Mouse (Mus musculus) spleen, adult 2 months (tissue): ENCODE results near the gene Miga1. TPM values are rescaled to one million over a fixed set of nuclear protein-coding genes. Genes with fewer than 3 reads are reported as not detected.

Experiments used
- DNase-seq, 2 experiments: peaks; one replicate each; pipeline versions ENCODE4 v3.0.0 to v3.0.0-alpha.2; 2012 to 2021; ENCODE audit warnings: low spot score in 2 of 2, low read depth in 1 of 2
- H3K27ac ChIP-seq: fragments of 200-500 bp; 2 replicates; pipeline ENCODE4 v1.5.1; 2012; ENCODE audit warnings: low read length, inconsistent platforms; ENCODE audit not compliant: insufficient read depth
- H3K27me3 ChIP-seq: fragments of 200-500 bp; 2 replicates; pipeline ENCODE4 v1.6.1; 2012; ENCODE audit warnings: mild to moderate bottlenecking, moderate library complexity, low read length, inconsistent platforms; ENCODE audit not compliant: control insufficient read depth, insufficient read depth
- H3K36me3 ChIP-seq: fragments of 200-500 bp; 2 replicates; pipeline ENCODE4 v1.6.1; 2012; ENCODE audit warnings: mild to moderate bottlenecking, low read length, inconsistent platforms; ENCODE audit not compliant: control insufficient read depth, insufficient read depth
- H3K4me1 ChIP-seq: fragments of 200-500 bp; 2 replicates; pipeline ENCODE4 v1.6.1; 2011; ENCODE audit warnings: inconsistent platforms; ENCODE audit not compliant: control insufficient read depth, insufficient read depth, insufficient read length
- H3K4me3 ChIP-seq: fragments of 200-500 bp; 2 replicates; pipeline ENCODE4 v1.5.1; 2011; ENCODE audit warnings: mild to moderate bottlenecking, inconsistent platforms; ENCODE audit not compliant: insufficient read depth, insufficient read length; ENCODE audit errors: extremely low read depth
- CTCF ChIP-seq: fragments of 200-500 bp; IDR thresholded peaks from 2 replicates; pipeline ENCODE4 v1.5.1; 2011; ENCODE audit warnings: mild to moderate bottlenecking, inconsistent platforms; ENCODE audit not compliant: insufficient read depth, insufficient read length, insufficient replicate concordance; ENCODE audit errors: extremely low read depth
- POLR2A ChIP-seq: fragments of 200-500 bp; IDR thresholded peaks from 2 replicates; pipeline ENCODE4 v1.6.1; 2011; ENCODE audit warnings: low read depth, low read length, inconsistent platforms
- WGBS: fragments of 180-500 bp; shearing (Covaris S2); methylation state at CpG from one replicate; pipeline ENCODE4 v1.1.7; 2018; 5-methylcytosine and 5-hydroxymethylcytosine counted together
- polyA plus RNA-seq: library from polyadenylated mRNA; depleted of rRNA; stranded (reverse); fragments of >200 nt; gene quantifications from 2 replicates; pipeline ENCODE4 v1.2.3, GENCODE M21; 2012

Miga1 gene
- polyA plus RNA-seq, 1 experiment: 4.6 TPM

DNA sequence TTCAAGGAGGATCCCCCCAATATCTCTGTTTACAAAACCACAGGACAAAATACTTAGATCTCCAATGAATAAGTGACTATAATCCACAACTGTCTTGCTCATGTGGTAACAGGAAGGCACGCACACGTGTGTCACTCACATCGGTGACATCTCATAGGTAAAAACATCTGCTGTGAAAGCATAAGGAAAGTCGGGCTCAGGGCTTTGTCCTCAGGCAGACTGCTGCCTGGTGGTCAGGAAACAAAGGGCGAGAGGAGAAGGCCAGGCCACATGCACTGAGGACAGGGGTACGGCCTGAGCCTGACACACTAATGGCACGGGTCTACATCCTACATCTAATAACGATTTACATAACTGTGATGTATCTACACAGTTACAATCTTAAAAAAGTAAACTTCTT lies 65.2 kb downstream of the Miga1 start:
- DNase-seq: no peak
- Histone ChIP-seq H3K4me1 (no peaks in the 10 kb centered on the region), H3K4me3 (no peak overlapping the region), H3K36me3 (peaks cover 4% of the 10 kb centered on the region), H3K27ac (no peak overlapping the region), H3K27me3 (no peaks in the 10 kb centered on the region)
- TF ChIP-seq POLR2A (no peak), CTCF (no peak)
- WGBS: 90% methylated on average over 8 of the region's 8 CpGs

DNA sequence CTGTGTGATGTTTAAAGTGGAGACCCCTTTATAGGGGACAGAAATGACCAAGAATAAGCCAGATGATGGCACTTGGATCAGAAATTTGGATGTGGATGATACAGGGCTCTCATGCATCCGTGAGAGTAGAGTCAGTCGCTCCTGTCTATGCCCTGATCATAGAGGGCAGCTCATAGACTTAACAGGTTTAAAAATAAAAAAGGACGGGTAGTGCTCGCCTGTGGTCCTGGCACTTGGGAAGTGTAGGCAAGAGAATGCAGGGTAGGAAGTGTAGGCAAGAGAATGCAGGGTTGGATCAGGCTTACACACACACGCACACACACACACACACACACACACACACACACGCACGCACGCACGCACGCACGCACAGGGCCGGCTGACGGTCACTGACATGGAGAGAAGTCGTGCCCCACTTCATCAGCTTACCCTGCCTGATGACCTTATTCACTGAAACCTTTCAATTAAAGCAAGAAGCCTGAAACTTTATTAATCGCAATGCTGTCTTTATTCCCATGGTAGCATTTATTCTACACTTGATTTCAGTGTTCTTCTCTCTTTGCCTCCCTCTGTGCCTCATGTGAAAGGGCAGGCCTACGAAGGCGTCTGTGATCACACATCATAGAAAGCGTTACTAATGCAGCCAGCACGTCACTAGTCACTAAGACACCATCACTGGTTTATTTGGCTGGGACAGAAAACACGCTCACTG lies 67.1 kb downstream of the Miga1 start:
- Histone ChIP-seq H3K4me1 (no peaks in the 10 kb centered on the region), H3K4me3 (no peak overlapping the region), H3K27ac (no peak overlapping the region), H3K36me3 (peaks cover 2% of the 10 kb centered on the region), H3K27me3 (no peaks in the 10 kb centered on the region)
- TF ChIP-seq CTCF: no peak
- no peak for TF ChIP-seq POLR2A
- DNase-seq: no peak
- 94% methylated on average over 20 of the region's 20 CpGs for WGBS

DNA sequence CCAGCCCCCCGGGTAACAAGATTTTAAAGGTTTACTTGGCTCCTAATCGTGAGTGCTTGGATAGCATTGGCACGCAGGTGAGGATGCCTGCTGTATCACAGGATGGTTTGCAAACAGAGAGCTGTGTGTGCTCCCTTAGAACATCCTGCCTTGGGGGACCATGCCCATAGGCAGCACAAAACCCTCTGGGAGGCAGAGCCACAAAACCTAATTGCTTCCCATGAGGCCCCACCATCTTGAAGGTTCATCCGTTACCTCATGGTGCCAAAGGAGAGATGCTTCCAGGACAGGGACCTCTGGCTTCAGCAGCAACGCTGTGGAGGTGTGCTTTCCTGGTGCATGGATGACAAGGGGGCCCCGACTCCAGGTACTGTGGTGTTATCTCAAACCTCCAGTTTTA lies 68.3 kb downstream of the Miga1 start:
- TF ChIP-seq CTCF (no peak), POLR2A (no peak)
- H3K27me3 ChIP-seq: no peaks in the 10 kb centered on the region
- H3K27ac ChIP-seq: no peak overlapping the region
- H3K36me3 ChIP-seq: peaks cover 2% of the 10 kb centered on the region
- no peak overlapping the region for H3K4me3 ChIP-seq
- no peak for DNase-seq
- WGBS: 91% methylated on average over 6 of the region's 6 CpGs
- no peaks in the 10 kb centered on the region for H3K4me1 ChIP-seq

DNA sequence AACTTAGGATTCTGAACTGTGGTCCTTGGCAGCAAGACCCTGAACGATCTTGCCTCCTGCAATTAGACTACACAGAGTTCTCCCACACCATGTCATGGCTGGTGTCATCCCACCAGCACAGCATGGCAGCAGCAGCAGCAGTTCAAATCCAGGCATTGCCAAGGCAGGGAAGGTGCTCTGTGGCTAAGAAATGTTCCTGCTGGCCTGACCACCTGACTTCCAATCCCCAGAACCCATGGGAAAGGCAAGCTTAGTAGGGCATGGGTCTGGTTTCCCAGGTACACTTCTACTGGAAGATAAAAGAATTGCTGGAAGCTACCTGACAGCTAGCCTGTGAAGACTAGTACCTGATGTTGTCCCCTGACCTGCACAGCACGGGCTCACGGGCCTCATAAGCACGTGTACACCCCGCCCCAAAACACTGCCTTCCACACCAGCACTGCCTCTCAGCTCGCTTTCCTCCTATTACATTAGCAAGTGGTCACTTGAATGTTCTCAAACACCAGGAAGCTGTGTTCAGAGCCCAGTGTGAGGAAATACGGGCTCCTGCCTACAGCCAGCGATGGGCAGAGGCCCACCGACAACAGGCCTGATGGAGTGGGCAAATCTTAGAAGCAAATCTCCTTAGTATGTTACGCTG lies 69.0 kb downstream of the Miga1 start:
- H3K4me3 ChIP-seq: no peak overlapping the region
- H3K4me1 ChIP-seq: no peaks in the 10 kb centered on the region
- WGBS: 93% methylated on average over 10 of the region's 10 CpGs
- H3K27me3 ChIP-seq: no peaks in the 10 kb centered on the region
- H3K36me3 ChIP-seq: peaks cover 2% of the 10 kb centered on the region
- TF ChIP-seq CTCF (no peak), POLR2A (no peak)
- no peak for DNase-seq
- no peak overlapping the region for H3K27ac ChIP-seq

DNA sequence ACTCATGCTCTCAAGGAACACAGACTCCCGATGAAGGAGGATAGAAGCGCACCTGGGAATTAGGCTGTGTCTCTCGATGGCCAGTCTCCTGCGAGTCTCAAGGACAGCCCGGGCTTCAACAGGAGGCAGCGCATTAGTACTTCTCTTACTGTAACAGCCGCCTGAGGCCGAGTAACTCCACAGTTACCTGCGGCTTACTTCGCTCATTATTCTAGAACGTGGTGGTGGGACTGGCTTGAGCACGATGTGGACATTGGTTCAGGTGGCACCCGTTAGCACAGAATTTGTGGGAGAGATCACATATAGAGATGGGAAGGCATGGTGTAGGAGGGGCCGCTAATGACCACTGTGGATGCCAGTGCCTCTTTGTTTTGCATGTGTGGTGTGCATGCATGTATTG lies 72.1 kb downstream of the Miga1 start:
- no peaks in the 10 kb centered on the region for H3K36me3 ChIP-seq
- H3K4me1 ChIP-seq: no peaks in the 10 kb centered on the region; the same call in 1 of the 2 replicates
- no peak for DNase-seq
- no peak overlapping the region for H3K4me3 ChIP-seq
- no peak overlapping the region for H3K27ac ChIP-seq
- 92% methylated on average over 14 of the region's 14 CpGs for WGBS
- H3K27me3 ChIP-seq: peaks cover 8% of the 10 kb centered on the region
- TF ChIP-seq CTCF (no peak), POLR2A (no peak)

DNA sequence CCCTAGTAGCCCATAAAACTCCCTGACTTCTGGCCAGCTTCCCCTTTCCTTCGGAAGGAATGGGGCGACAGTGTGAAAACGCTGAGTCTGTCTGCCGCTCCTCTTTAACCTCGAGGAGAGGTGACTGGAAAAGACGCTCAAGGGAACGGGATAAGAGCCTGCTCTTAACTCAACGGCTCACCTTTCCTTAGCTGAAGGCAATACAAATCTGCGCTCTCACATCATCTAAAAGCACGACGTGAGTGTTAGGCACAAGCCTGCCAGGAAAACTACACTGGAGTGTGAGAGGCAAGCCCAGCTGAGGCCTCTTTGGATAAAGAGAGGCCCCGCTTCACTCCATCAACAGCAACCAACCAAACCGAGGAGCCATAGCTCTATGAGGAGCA lies 74.2 kb downstream of the Miga1 start, which contains the start of gene Nexn:
Gene Nexn, minus strand, starts transcription at position 315 of the 386 bp plus-strand sequence.
- Histone ChIP-seq H3K27ac (peak within 1 kb of the TSS; percentile 53), H3K4me1 (no peaks in the 10 kb centered on the region; the same call in none of the 2 replicates), H3K27me3 (peaks cover 8% of the 10 kb centered on the region), H3K4me3 (peak within 1 kb of the TSS; percentile 23; the same call in 1 of the 2 replicates), H3K36me3 (no peaks in the 10 kb centered on the region)
- DNase-seq: no peak
- 15% methylated on average over 13 of the region's 13 CpGs for WGBS
- TF ChIP-seq CTCF (no peak), POLR2A (no peak)

DNA sequence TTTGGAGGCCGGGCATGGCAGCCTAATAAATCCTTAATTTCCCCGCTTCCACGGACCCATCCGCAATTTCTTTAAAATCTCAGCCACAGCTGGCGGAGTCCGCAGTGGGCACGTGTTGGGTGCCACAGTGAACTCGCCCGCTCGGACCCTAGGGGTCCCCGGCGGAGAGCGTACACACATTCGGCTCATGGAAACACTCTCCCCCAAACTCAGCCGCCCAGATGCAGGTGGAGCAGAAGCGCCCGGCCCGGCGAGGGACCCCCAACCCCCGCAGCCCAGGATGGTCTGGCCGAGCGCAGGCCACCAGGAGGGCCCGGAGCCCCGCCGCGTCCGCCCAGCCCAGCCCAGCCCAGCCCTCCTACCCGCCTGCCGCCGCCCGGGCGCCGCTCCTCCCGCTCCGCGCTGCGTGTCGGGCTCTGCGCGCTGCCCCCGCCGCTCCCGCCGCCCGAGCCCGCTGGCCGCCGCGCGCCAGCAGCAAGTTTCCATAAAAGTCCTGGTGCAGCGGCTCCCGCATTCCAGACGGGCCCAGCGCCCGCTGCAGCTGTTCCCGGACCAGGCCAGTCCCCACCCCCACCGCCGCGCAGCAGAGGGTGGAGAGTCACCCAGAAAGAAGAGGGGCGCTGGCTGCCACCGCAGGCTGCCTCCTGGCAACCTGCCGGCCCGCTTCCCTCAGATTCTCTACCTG lies 74.7 kb downstream of the Miga1 start:
- no peak for DNase-seq
- Histone ChIP-seq H3K4me3 (peak overlapping the region; percentile 23; the same call in 1 of the 2 replicates), H3K27me3 (peaks cover 8% of the 10 kb centered on the region), H3K36me3 (no peaks in the 10 kb centered on the region), H3K27ac (peak overlapping the region; percentile 53), H3K4me1 (no peaks in the 10 kb centered on the region; the same call in none of the 2 replicates)
- 4% methylated on average over 60 of the region's 63 CpGs for WGBS
- TF ChIP-seq CTCF (no peak), POLR2A (no peak)
